Mouse (Mus musculus): ENCODE data around the gene Olfr1344.

DNA sequence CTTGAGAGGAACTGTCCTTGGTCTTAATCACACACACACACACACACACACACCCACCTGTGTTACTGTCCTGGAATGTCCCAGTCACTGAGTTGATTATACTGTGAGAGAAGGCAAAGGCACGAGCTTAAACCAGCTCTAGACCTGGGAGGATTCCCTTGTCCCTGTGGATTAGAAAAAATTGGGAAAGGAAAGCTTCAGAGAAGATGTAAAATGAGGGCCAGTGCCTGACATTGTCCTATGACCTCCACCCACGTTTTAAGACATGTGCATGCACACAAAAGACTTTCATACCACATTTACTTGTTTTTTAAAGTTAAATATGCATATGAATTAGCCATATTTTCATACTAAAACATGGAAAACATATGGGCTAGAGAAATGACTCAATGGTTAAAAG is 48.4 kb downstream of the Olfr1344 start, which contains the start of gene Olfr5:
- no peak for TF ChIP-seq POLR2A (IDR thresholded peaks at IDR 0.05; ENCODE audit: borderline replicate concordance, low read depth, low read length)
- TF ChIP-seq CTCF (IDR thresholded peaks at IDR 0.05; ENCODE audit: low read depth, low read length), result no peak

Measured in bone marrow macrophage, adult 2 months (primary cell).